Mouse (Mus musculus) forebrain, embryonic 14.5 days (tissue): ENCODE results near the gene Iffo2. TPM values are rescaled to one million over a fixed set of nuclear protein-coding genes. Genes with fewer than 3 reads are reported as not detected.
A peak's percentile ranks its signal among the peaks of the same experiment; 100 is the strongest.

Experiments
- ATAC-seq: fragments of 200-750 bp; cut with Nextera tagmentation; 2 replicates; pipeline ENCODE4 v1.8.0; 2017; ENCODE audit warnings: mild to moderate bottlenecking, moderate library complexity
- DNase-seq: peaks from one replicate; pipeline ENCODE4 v3.0.0-alpha.2; 2015; ENCODE audit warnings: low spot score
- H3K27ac ChIP-seq: fragments of 300-500 bp; sonication (generic); 2 replicates; pipeline ENCODE4 v1.5.1; 2014; ENCODE audit warnings: low read depth, mild to moderate bottlenecking, control low read depth, low read length, moderate library complexity
- H3K27me3 ChIP-seq: fragments of 300-500 bp; sonication (generic); replicated peaks from 2 replicates; pipeline ENCODE4 v1.6.1; 2014; ENCODE audit warnings: low read length, control low read depth, mixed read lengths; ENCODE audit not compliant: control insufficient read depth, insufficient read depth
- H3K36me3 ChIP-seq: fragments of 300-500 bp; sonication (generic); 2 replicates; pipeline ENCODE4 v1.6.1; 2014; ENCODE audit warnings: low read length, control low read depth; ENCODE audit not compliant: control insufficient read depth, insufficient read depth
- H3K4me1 ChIP-seq: fragments of 300-500 bp; sonication (generic); 2 replicates; pipeline ENCODE4 v1.6.1; 2014; ENCODE audit warnings: antibody characterized with exemption, low read length, control low read depth; ENCODE audit not compliant: control insufficient read depth, insufficient read depth
- H3K4me2 ChIP-seq: fragments of 300-500 bp; sonication (generic); 2 replicates; pipeline ENCODE4 v1.6.1; 2014; ENCODE audit warnings: mild to moderate bottlenecking, control low read depth, low read length
- H3K4me3 ChIP-seq: fragments of 300-500 bp; sonication (generic); 2 replicates; pipeline ENCODE4 v1.5.1; 2014; ENCODE audit warnings: low read depth, low read length, control low read depth
- H3K9ac ChIP-seq: fragments of 300-500 bp; sonication (generic); 2 replicates; pipeline ENCODE4 v1.6.1; 2014; ENCODE audit warnings: mild to moderate bottlenecking, low read length, control low read depth, moderate library complexity
- H3K9me3 ChIP-seq: fragments of 300-500 bp; sonication (generic); replicated peaks from 2 replicates; pipeline ENCODE4 v1.6.1; 2016; ENCODE audit warnings: low read length, control low read depth, mixed read lengths; ENCODE audit not compliant: control insufficient read depth
- WGBS: fragments of 180-500 bp; shearing (Covaris S2); extraction: QIAGEN DNeasy Blood & Tissue Kit; methylation state at CpG from one replicate; pipeline ENCODE4 v1.1.7; 2014; 5-methylcytosine and 5-hydroxymethylcytosine counted together
- microRNA-seq: library from miRNA; unstranded; fragments of <30 nt; microRNA quantifications from one replicate; pipeline ENCODE4, GENCODE M21; 2016
- polyA plus RNA-seq: library from polyadenylated mRNA; unstranded; fragments of >200 nt; fragmentation: Nextera tagmentation; extraction: Ambion mirVana; gene quantifications from 2 replicates; pipeline ENCODE4 v1.2.1, GENCODE M21; 2014

The Iffo2 gene
- polyA plus RNA-seq, 1 experiment from 2014 or later, result 3.1 TPM

DNA sequence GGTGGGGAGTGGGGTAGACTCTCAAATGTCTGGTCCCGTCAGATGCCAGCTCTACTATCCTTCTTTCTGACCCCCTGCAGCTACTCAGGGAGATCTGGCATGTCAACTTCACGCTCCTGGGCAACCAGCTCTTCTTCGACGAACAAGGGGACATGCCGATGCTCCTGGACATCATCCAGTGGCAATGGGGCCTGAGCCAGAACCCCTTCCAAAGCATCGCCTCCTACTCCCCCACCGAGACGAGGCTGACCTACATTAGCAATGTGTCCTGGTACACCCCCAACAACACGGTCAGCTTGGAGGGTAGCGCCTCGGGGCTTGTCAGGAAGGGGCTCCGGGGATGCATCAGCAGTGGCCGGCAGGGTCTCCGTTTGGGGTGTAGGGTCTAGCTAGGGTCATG lies 131.5 kb downstream of the Iffo2 start:
- no peaks in the 10 kb centered on the region for H3K4me1 ChIP-seq
- no peak overlapping the region for H3K27ac ChIP-seq
- H3K4me2 ChIP-seq, result no peak overlapping the region
- H3K36me3 ChIP-seq, result no peaks in the 10 kb centered on the region
- WGBS, result 86% methylated on average over 14 of the region's 14 CpGs
- H3K9ac ChIP-seq, result no peak overlapping the region
- DNase-seq (no peak), ATAC-seq (no peak)
- H3K9me3 ChIP-seq, result no peaks in the 10 kb centered on the region
- H3K27me3 ChIP-seq, result no peaks in the 10 kb centered on the region
- H3K4me3 ChIP-seq, result no peak overlapping the region

DNA sequence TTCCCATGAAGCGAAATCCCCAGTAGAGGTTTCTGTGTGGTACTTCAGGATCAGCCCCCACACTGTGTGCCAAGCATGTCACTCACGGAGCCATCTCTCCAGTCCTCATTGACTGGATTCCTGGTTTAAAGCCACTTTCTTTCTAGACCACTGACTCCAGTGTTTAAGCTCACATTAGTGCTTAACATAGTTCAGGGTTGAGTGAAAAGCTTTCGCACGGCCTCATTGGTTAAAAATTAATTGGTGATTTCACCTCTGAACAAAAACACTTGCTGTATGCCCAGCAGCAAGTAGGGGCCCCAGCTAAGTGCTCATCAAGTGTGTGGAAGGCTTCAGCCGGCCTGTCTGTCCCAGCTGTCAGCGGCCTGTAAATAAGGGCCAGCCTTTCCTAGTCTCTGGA lies 137.3 kb downstream of the Iffo2 start:
- peak; percentile 44 for ATAC-seq
- H3K27ac ChIP-seq, result no peak overlapping the region
- no peaks in the 10 kb centered on the region for H3K27me3 ChIP-seq
- H3K36me3 ChIP-seq, result no peaks in the 10 kb centered on the region
- 15% methylated on average over 6 of the region's 6 CpGs for WGBS
- no peaks in the 10 kb centered on the region for H3K4me1 ChIP-seq
- no peak overlapping the region for H3K4me2 ChIP-seq
- H3K4me3 ChIP-seq, result no peak overlapping the region
- DNase-seq, result peak; percentile 64
- H3K9me3 ChIP-seq, result no peaks in the 10 kb centered on the region
- H3K9ac ChIP-seq, result no peak overlapping the region

DNA sequence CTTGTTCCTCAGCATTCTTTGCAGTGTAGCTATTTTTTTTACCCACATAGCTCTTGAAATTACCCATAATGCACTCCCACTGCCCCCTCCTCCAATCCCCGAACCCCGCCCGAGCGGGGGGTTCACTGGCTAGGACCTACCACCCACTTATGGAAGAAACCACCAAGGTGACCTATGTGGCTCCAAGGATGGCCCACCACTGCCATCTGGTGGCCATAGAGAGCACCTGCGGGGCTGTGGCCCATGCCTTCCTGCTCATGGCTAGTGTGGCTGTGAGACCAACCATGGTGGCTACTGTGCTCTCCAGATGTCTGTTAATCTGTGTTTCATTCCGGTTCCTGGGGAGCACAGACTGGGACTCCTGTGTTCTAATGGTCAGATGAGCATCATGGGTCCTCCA lies 139.5 kb downstream of the Iffo2 start:
- WGBS, result 30% methylated on average over 6 of the region's 6 CpGs
- no peaks in the 10 kb centered on the region for H3K36me3 ChIP-seq
- peak; percentile 57; the same call in 1 of the 2 replicates for ATAC-seq

More for the DNA sequence above, 139.5 kb downstream of the Iffo2 start:
- Histone ChIP-seq H3K4me3 (no peak overlapping the region), H3K9ac (no peak overlapping the region), H3K4me2 (no peak overlapping the region), H3K9me3 (no peaks in the 10 kb centered on the region), H3K27ac (no peak overlapping the region), H3K4me1 (no peaks in the 10 kb centered on the region), H3K27me3 (no peaks in the 10 kb centered on the region)
- DNase-seq, result peak; percentile 72

Small RNA genes lying within 50 kb of the gene (microRNA-seq; reads per million reads assigned to microRNA genes)
- gene Gm25571, result not detected
- not detected for gene Mir7020

Other genes with a start within 250 kb of the Iffo2 start
- gene Pqlc2, start 219.8 kb upstream of the Iffo2 start, polyA plus RNA-seq, result 8.9 and 10.5 TPM in 2 replicates
- 56.6 and 59.4 TPM in 2 replicates for gene Akr7a5, start 219.8 kb upstream of the Iffo2 start, polyA plus RNA-seq
- 101 and 110 TPM in 2 replicates for gene Mrto4, start 178.0 kb upstream of the Iffo2 start, polyA plus RNA-seq
- 17.9 and 23.3 TPM in 2 replicates for gene Emc1, start 178.0 kb upstream of the Iffo2 start, polyA plus RNA-seq
- 51.3 and 71.4 TPM in 2 replicates for gene Ubr4, start 177.9 kb upstream of the Iffo2 start, polyA plus RNA-seq
- gene Gm21969, start 72.6 kb downstream of the Iffo2 start, polyA plus RNA-seq, result not detected in 2 replicates
- gene Aldh4a1, start 92.3 kb downstream of the Iffo2 start, polyA plus RNA-seq, result 18.6 and 21.6 TPM in 2 replicates
- not detected in 2 replicates for gene Tas1r2, start 123.0 kb downstream of the Iffo2 start, polyA plus RNA-seq